In genomic region chr11:61196616-61197353, GRCm38 (mm10) we compare ENCODE assay signal across 22 mouse cellular contexts. TPM values are rescaled to one million over a fixed set of nuclear protein-coding genes. Genes with fewer than 3 reads are reported as not detected.
A peak's percentile ranks its signal among the peaks of the same experiment; 100 is the strongest.
DNase-seq lines count a peak whose midpoint lies in the region; ATAC-seq and TF ChIP-seq lines count a peak whose summit lies in the region.
"Had no signal": no experiment of that assay in that cellular context is flagged by ENCODE, and none has a peak within 500 bp of the region (broad histone marks: within the 10 kb centered on the region; RNA-seq: fewer than 3 reads in every experiment).

No protein-coding gene starts in this region.

- intact Hi-C loops in heart, postnatal 14 days (cut with DNase I): loop anchor here (5.0 to 10.0 kb wide), 2 partner anchors 92 to 141 kb away; no protein-coding TSS in a partner anchor

- H3K9me3 ChIP-seq in stomach, embryonic 16.5 days (replicated peaks; ENCODE audit: control insufficient read depth, low read length): no peaks in the 10 kb centered on the region
- H3K9me3 ChIP-seq in midbrain, embryonic 16.5 days (replicated peaks; ENCODE audit: control insufficient read depth, low read length, poor library complexity, severe bottlenecking): no peaks in the 10 kb centered on the region
- H3K9me3 ChIP-seq: embryonic facial prominence, embryonic 10.5 days; forebrain, embryonic 13.5 days; G1E; heart, embryonic 10.5 days; heart, embryonic 15.5 days; hindbrain, embryonic 10.5 days had no signal

- 65% methylated on average over 14 of the region's 14 CpGs for WGBS in lung, adult 2 months
- 63% methylated on average over 14 of the region's 14 CpGs for WGBS in stomach, embryonic 16.5 days
- WGBS in midbrain, embryonic 16.5 days: 85% methylated on average over 14 of the region's 14 CpGs

- H3K4me3 ChIP-seq in lung, adult 2 months (replicated peaks; ENCODE audit: extremely low read depth, low read depth, low read length): no peak overlapping the region
- no peak overlapping the region for H3K4me3 ChIP-seq in stomach, embryonic 16.5 days (replicated peaks; ENCODE audit: low read length)
- no peak overlapping the region for H3K4me3 ChIP-seq in midbrain, embryonic 16.5 days (ENCODE audit: low read depth, low read length)
- H3K4me3 ChIP-seq: embryonic facial prominence, embryonic 10.5 days; forebrain, embryonic 13.5 days; heart, embryonic 10.5 days; heart, embryonic 15.5 days; hindbrain, embryonic 10.5 days had no signal

- H3K36me3 ChIP-seq in stomach, embryonic 16.5 days (ENCODE audit: control insufficient read depth, insufficient read depth, low read length): no peaks in the 10 kb centered on the region
- no peaks in the 10 kb centered on the region for H3K36me3 ChIP-seq in midbrain, embryonic 16.5 days (ENCODE audit: control insufficient read depth, insufficient read depth, low read length)
- H3K36me3 ChIP-seq: embryonic facial prominence, embryonic 10.5 days; G1E; heart, embryonic 10.5 days; heart, embryonic 15.5 days; hindbrain, embryonic 10.5 days had no signal

- peak overlapping the region; percentile 21; the same call in 1 of the 2 replicates for H3K27ac ChIP-seq in stomach, embryonic 16.5 days (ENCODE audit: low read length)
- no peak overlapping the region for H3K27ac ChIP-seq in midbrain, embryonic 16.5 days (ENCODE audit: low read length)
- H3K27ac ChIP-seq: embryonic facial prominence, embryonic 10.5 days; forebrain, embryonic 13.5 days; heart, embryonic 10.5 days; heart, embryonic 15.5 days; hindbrain, embryonic 10.5 days; hindbrain, embryonic 14.5 days had no signal

- peak; percentile 22 for DNase-seq in heart, adult 11 months
- DNase-seq in heart, postnatal 14 days: no peak
- peak; percentile 31 for DNase-seq in lung, adult 2 months
- no peak for DNase-seq in lung, postnatal 10 days
- no peak for DNase-seq in adrenal gland, adult (ENCODE audit: inconsistent age in 2 of 2, low spot score in 1 of 2)
- DNase-seq: adrenal gland, postnatal 25 days; B cell, adult 2 months; cerebellum, adult 2 months; cerebellum, postnatal 10 days; forebrain, postnatal 0 days; gastrocnemius, postnatal 14 days had no signal

- H3K27me3 ChIP-seq in stomach, embryonic 16.5 days (ENCODE audit: control insufficient read depth, insufficient read depth, low read length): no peaks in the 10 kb centered on the region
- no peaks in the 10 kb centered on the region for H3K27me3 ChIP-seq in midbrain, embryonic 16.5 days (ENCODE audit: control insufficient read depth, insufficient read depth, low read depth, low read length)
- H3K27me3 ChIP-seq: forebrain, embryonic 13.5 days had no signal

- H3K9ac ChIP-seq in stomach, embryonic 16.5 days (ENCODE audit: low read length): no peak overlapping the region
- H3K9ac ChIP-seq in midbrain, embryonic 16.5 days (ENCODE audit: low read depth, low read length): no peak overlapping the region
- H3K9ac ChIP-seq: forebrain, embryonic 13.5 days; forebrain, postnatal 0 days; heart, embryonic 15.5 days; hindbrain, embryonic 14.5 days had no signal

- no peak overlapping the region for H3K4me2 ChIP-seq in stomach, embryonic 16.5 days (ENCODE audit: low read depth, low read length)
- no peak overlapping the region for H3K4me2 ChIP-seq in midbrain, embryonic 16.5 days (ENCODE audit: low read length)
- H3K4me2 ChIP-seq: forebrain, embryonic 13.5 days; heart, embryonic 15.5 days; hindbrain, embryonic 14.5 days had no signal

- no peak for ATAC-seq in stomach, embryonic 16.5 days (ENCODE audit: insufficient read depth, low FRiP score)
- ATAC-seq in midbrain, embryonic 16.5 days: no peak
- ATAC-seq: CD4-positive, CD25-positive, alpha-beta regulatory T cell, adult 4 months; forebrain, embryonic 13.5 days; forebrain, postnatal 0 days had no signal

- TF ChIP-seq POLR2A in lung, adult 2 months (IDR thresholded peaks at IDR 0.05; ENCODE audit: borderline replicate concordance, extremely low read depth, low read depth, low read length): no peak

- no peaks in the 10 kb centered on the region; the same call in 1 of the 2 replicates for H3K4me1 ChIP-seq in lung, adult 2 months (ENCODE audit: control insufficient read depth, insufficient read depth, low read length)
- H3K4me1 ChIP-seq in stomach, embryonic 16.5 days (ENCODE audit: control insufficient read depth, insufficient read depth, low read length): peaks cover 4% of the 10 kb centered on the region
- no peaks in the 10 kb centered on the region for H3K4me1 ChIP-seq in midbrain, embryonic 16.5 days (ENCODE audit: control insufficient read depth, insufficient read depth, low read length)
- H3K4me1 ChIP-seq: embryonic facial prominence, embryonic 10.5 days; forebrain, embryonic 13.5 days; heart, embryonic 10.5 days; heart, embryonic 15.5 days; hindbrain, embryonic 10.5 days had no signal

- no peak for TF ChIP-seq CTCF in lung, adult 2 months (IDR thresholded peaks at IDR 0.05; ENCODE audit: insufficient read depth, low read length)

RNA-seq across cellular contexts. Expression of gene Aldh3a1, which starts 10.6 kb away (rescaled TPM):
- total RNA-seq in heart, postnatal 14 days (2021): 1 to 10 TPM in 1 of 2 experiments, under 1 TPM in 1; 0.41 to 2.2 TPM
- 13.4 and 130 TPM in 2 replicates for polyA plus RNA-seq in lung, adult 2 months (2012; rRNA removed)
- 0.17 and 0.32 TPM in 2 replicates for polyA plus RNA-seq in stomach, embryonic 16.5 days (2015; fragmentation: Nextera tagmentation; extraction: Ambion mirVana)
- polyA plus RNA-seq in midbrain, embryonic 16.5 days (2015; fragmentation: Nextera tagmentation; extraction: Ambion mirVana): 0.12 and 0.18 TPM in 2 replicates
- total RNA-seq: forebrain, postnatal 0 days; granulocyte monocyte progenitor cell, adult 5-6 weeks had no signal
- polyA plus RNA-seq: CD4-positive, CD25-positive, alpha-beta regulatory T cell, adult 4 months; embryonic facial prominence, embryonic 10.5 days; forebrain, embryonic 13.5 days; G1E; heart, embryonic 10.5 days; hindbrain, embryonic 10.5 days; hindbrain, embryonic 14.5 days had no signal

RNA-seq across cellular contexts. Expression of gene Usp22, which starts 21.9 kb away (rescaled TPM):
- total RNA-seq in heart, postnatal 14 days (2021): 10 to 100 TPM; 37.6 to 38.9 TPM
- polyA plus RNA-seq in lung, adult 2 months (2012; rRNA removed): 37.6 and 43.6 TPM in 2 replicates
- polyA plus RNA-seq in stomach, embryonic 16.5 days (2015; fragmentation: Nextera tagmentation; extraction: Ambion mirVana): 91.7 and 94.0 TPM in 2 replicates
- 439 and 447 TPM in 2 replicates for polyA plus RNA-seq in midbrain, embryonic 16.5 days (2015; fragmentation: Nextera tagmentation; extraction: Ambion mirVana)

Comparison
In these comparisons a context has a peak if more than half of its experiments do, and no peak if none do; other contexts are left out.
1. DNase-seq: peak in heart, adult 11 months (single experiment) and lung, adult 2 months (single experiment); none in heart, postnatal 14 days (0 of 2), lung, postnatal 10 days (single experiment) and adrenal gland, adult (0 of 2).
2. RNA of gene Aldh3a1, which starts 10.6 kb away (polyA plus RNA-seq): 13.4 to 130 TPM in lung, adult 2 months; 0.17 to 0.32 TPM in stomach, embryonic 16.5 days and 0.12 to 0.18 TPM in midbrain, embryonic 16.5 days; every median in the first group is over 10 times any median in the second.